8 mouse cellular contexts compared by ENCODE assay signal in genomic region chr12:112746808-112747605, GRCm38 (mm10). TPM values are rescaled to one million over a fixed set of nuclear protein-coding genes. Genes with fewer than 3 reads are reported as not detected.
DNase-seq lines count a peak whose midpoint lies in the region; ATAC-seq and TF ChIP-seq lines count a peak whose summit lies in the region.
"Had no signal": no experiment of that assay in that cellular context is flagged by ENCODE, and none has a peak within 500 bp of the region (broad histone marks: within the 10 kb centered on the region; RNA-seq: fewer than 3 reads in every experiment).

No protein-coding gene starts in this region.

- H3K27ac ChIP-seq in intestine, postnatal 0 days (ENCODE audit: low read depth, low read length) = no peak overlapping the region
- H3K27ac ChIP-seq: macrophage had no signal

- 34% methylated on average over 10 of the region's 10 CpGs for WGBS in intestine, postnatal 0 days

- peaks cover 24% of the 10 kb centered on the region; the same call in 1 of the 2 replicates for H3K36me3 ChIP-seq in intestine, postnatal 0 days (ENCODE audit: control insufficient read depth, insufficient read depth)

- 0 out of 2 replicates have a peak, but pooled peaks have one; percentile 7 for ATAC-seq in intestine, postnatal 0 days
- peak; percentile 59 for ATAC-seq in megakaryocyte progenitor cell, adult 5-6 weeks (replicated peaks; ENCODE audit: poor library complexity)

- 0 out of 2 replicates have a peak overlapping the region, but pooled peaks have one; percentile 2 for H3K4me2 ChIP-seq in intestine, postnatal 0 days (replicated peaks; ENCODE audit: low read depth)

- TF ChIP-seq CTCF in intestine, postnatal 0 days (IDR thresholded peaks at IDR 0.05; ENCODE audit: low read depth) = peak; percentile 88

- H3K9ac ChIP-seq in intestine, postnatal 0 days (ENCODE audit: low read depth, low read length) = no peak overlapping the region

- no peaks in the 10 kb centered on the region for H3K4me1 ChIP-seq in intestine, postnatal 0 days (replicated peaks; ENCODE audit: control insufficient read depth, insufficient read depth, low read length)

- H3K4me3 ChIP-seq in intestine, postnatal 0 days (ENCODE audit: low read depth, low read length) = no peak overlapping the region

- H3K27me3 ChIP-seq in intestine, postnatal 0 days (replicated peaks; ENCODE audit: control insufficient read depth, insufficient read depth, low read length) = no peaks in the 10 kb centered on the region

- peak; percentile 49 for DNase-seq in urinary bladder, postnatal 14 days (ENCODE audit: low spot score)
- no peak for DNase-seq in urinary bladder, postnatal 25 days (ENCODE audit: low spot score)
- DNase-seq in cerebellum, adult 8-10 months = peak; percentile 32
- peak; percentile 57 to 76 for DNase-seq in heart, adult 18-20 months
- peak; percentile 75 for DNase-seq in telencephalon, adult 2 months (ENCODE audit: low read depth, low spot score)

- no peaks in the 10 kb centered on the region for H3K9me3 ChIP-seq in intestine, postnatal 0 days (ENCODE audit: control insufficient read depth)

RNA-seq across cellular contexts. Expression of gene Pld4, which starts 13.4 kb away (rescaled TPM):
- total RNA-seq in heart, adult 18-20 months (2021) = 1 to 10 TPM; 6.0 to 7.8 TPM
- 6.7 and 6.9 TPM in 2 replicates for polyA plus RNA-seq in intestine, postnatal 0 days (2015; fragmentation: Nextera tagmentation; extraction: Ambion mirVana)
- total RNA-seq in megakaryocyte progenitor cell, adult 5-6 weeks (2015) = 26.6 and 48.3 TPM in 2 replicates
- 16.4 and 26.7 TPM in 2 replicates for total RNA-seq in megakaryocyte progenitor cell, adult 5-6 weeks (2017)

RNA-seq across cellular contexts. Expression of gene Cep170b, which starts 26.8 kb away (rescaled TPM):
- 10 to 100 TPM; 10.1 to 11.1 TPM for total RNA-seq in heart, adult 18-20 months (2021)
- 12.7 and 13.4 TPM in 2 replicates for polyA plus RNA-seq in intestine, postnatal 0 days (2015; fragmentation: Nextera tagmentation; extraction: Ambion mirVana)
- total RNA-seq in megakaryocyte progenitor cell, adult 5-6 weeks (2015) = 0.59 and 2.1 TPM in 2 replicates
- total RNA-seq in megakaryocyte progenitor cell, adult 5-6 weeks (2017) = 1.1 and 4.7 TPM in 2 replicates

RNA-seq across cellular contexts. Expression of gene Ahnak2, which starts 55.5 kb away (rescaled TPM):
- 10 to 100 TPM; 15.3 to 16.6 TPM for total RNA-seq in heart, adult 18-20 months (2021)
- 1.6 TPM in 2 replicates for polyA plus RNA-seq in intestine, postnatal 0 days (2015; fragmentation: Nextera tagmentation; extraction: Ambion mirVana)
- total RNA-seq in megakaryocyte progenitor cell, adult 5-6 weeks (2015) = not detected in 2 replicates
- total RNA-seq in megakaryocyte progenitor cell, adult 5-6 weeks (2017) = not detected in 2 replicates

Comparison
In these comparisons a context has a peak if more than half of its experiments do, and no peak if none do; other contexts are left out.
1. RNA of gene Ahnak2, which starts 55.5 kb away (total RNA-seq): 15.3 to 16.6 TPM in heart, adult 18-20 months; not detected in megakaryocyte progenitor cell, adult 5-6 weeks; every median in the first group is over 10 times any median in the second.